Mouse (Mus musculus): Measurements from ENCODE around the gene Tpt1. TPM values are rescaled to one million over a fixed set of nuclear protein-coding genes. Genes with fewer than 3 reads are reported as not detected.
A peak's percentile ranks its signal among the peaks of the same experiment; 100 is the strongest.
"Not testable (repeated sequence)": the region's sequence is repeated elsewhere in the genome, so short reads cannot be mapped to it uniquely, and the experiment has no call there.

Tpt1 gene
- polyA plus RNA-seq, 1 experiment from 2014 or later: 619 TPM

DNA sequence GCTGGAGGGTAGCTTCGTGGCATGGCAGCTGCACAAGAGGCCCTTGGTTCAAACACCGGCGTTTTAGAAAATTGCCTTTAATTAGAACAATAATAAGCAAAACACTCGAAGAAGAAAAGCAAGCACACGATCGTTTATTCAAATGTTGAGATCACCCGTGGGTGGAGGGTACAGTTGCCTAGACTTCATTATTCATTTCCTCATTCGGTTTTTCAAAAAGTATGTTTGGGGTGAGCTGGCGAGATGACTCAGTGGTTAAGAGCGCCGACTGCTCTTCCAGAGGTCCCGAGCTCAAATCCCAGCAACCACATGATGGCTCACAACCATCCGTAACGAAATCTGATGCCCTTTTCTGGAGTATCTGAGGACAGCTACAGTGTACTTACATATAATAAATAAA lies 15.1 kb upstream of the Tpt1 start:
- Histone ChIP-seq H3K27me3 (replicated peaks) (peaks cover 10% of the 10 kb centered on the region; the same call in 1 of the 2 replicates), H3K4me2 (peak overlapping the region; percentile 67; the same call in 1 of the 2 replicates), H3K4me1 (peaks cover 20% of the 10 kb centered on the region)
- not testable (repeated sequence) for H3K4me3 ChIP-seq; H3K36me3 ChIP-seq (replicated peaks); H3K9me3 ChIP-seq; H3K9ac ChIP-seq; ATAC-seq (replicated peaks); H3K27ac ChIP-seq
- 68% methylated on average over 14 of the region's 14 CpGs for whole genome bisulfite sequencing

- no peak overlapping the region for H3K4me3 ChIP-seq
- no peak for ATAC-seq (replicated peaks)
- H3K36me3 ChIP-seq (replicated peaks): no peaks in the 10 kb centered on the region
- H3K27me3 ChIP-seq (replicated peaks): peaks cover 10% of the 10 kb centered on the region; the same call in 1 of the 2 replicates
- no peaks in the 10 kb centered on the region for H3K9me3 ChIP-seq
- no peak overlapping the region for H3K4me2 ChIP-seq
- 95% methylated on average over 2 of the region's 2 CpGs for WGBS
- H3K27ac ChIP-seq: no peak overlapping the region
- H3K9ac ChIP-seq: no peak overlapping the region
- H3K4me1 ChIP-seq: peaks cover 27% of the 10 kb centered on the region
Measured at GRCm38 (mm10) chr14:75832031-75832430, 12.9 kb upstream of the Tpt1 start.

DNA sequence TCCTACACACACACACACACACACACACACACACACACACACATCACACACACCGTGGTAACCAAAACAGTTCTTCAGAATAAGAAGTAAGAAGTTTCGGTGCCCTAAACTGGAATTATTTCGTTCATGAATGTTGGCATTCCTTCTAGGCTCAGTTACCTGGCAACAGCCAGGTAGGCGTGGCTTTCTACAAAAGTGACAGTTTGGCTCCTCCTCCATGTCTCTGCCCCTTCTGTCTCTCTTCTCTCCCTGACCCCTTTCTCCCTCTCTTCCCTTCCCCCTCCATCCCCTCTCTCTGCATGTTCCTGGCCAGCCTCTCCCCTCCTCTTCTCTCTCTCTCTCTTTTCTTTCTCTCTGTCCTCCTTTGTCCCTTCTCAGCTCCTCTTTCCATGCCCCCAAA lies 11.9 kb upstream of the Tpt1 start:
- H3K9ac ChIP-seq: no peak overlapping the region
- no peak overlapping the region for H3K27ac ChIP-seq
- H3K9me3 ChIP-seq: no peaks in the 10 kb centered on the region
- no peaks in the 10 kb centered on the region for H3K36me3 ChIP-seq (replicated peaks)
- peaks cover 6% of the 10 kb centered on the region; the same call in 1 of the 2 replicates for H3K27me3 ChIP-seq (replicated peaks)
- 10% methylated on average over 4 of the region's 4 CpGs for WGBS
- H3K4me2 ChIP-seq: peak overlapping the region; percentile 77
- H3K4me3 ChIP-seq: no peak overlapping the region
- ATAC-seq (replicated peaks): no peak
- peaks cover 27% of the 10 kb centered on the region for H3K4me1 ChIP-seq

DNA sequence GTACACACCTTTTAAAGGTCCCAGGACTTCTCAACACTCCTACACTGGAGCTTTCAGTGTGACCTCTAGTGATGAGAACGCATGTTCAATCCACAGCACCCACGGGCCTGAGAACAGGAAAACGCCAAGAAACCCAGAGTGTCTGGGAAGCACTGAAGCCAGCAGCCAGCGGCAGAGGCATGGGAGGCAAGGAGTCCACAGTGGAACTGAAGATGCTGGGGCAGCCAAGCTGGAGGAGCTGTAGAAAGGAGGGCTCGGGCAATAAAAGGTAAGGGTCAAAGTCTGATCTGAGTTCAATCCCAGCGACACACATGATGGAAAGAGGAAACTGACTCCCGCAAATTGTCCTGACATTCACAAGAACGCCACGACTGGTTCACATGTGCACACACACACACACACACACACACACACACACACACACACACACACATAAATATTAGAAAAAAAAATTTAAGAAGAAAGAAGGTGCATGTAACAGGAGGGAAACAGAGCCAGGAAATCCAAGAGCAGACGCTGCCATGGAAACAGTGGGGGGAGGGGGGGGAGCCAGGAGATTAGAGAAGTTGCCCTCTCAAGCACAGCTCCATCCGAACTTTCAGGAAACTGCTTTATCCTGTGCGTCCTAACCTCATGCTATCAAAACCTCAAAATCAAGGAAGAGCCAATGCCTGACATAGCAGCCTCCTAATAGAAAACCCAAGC lies 11.2 kb upstream of the Tpt1 start:
- ATAC-seq (replicated peaks): peak; percentile 25
- Histone ChIP-seq H3K4me3 (peak overlapping the region; percentile 39), H3K27ac (peak overlapping the region; percentile 79; the same call in 1 of the 2 replicates), H3K9me3 (no peaks in the 10 kb centered on the region), H3K27me3 (replicated peaks) (0 out of 2 replicates have a peak, but pooled peaks cover 2% of the 10 kb centered on the region), H3K4me2 (peak overlapping the region; percentile 77), H3K4me1 (peaks cover 27% of the 10 kb centered on the region), H3K36me3 (replicated peaks) (no peaks in the 10 kb centered on the region), H3K9ac (no peak overlapping the region)
- WGBS: 7% methylated on average over 12 of the region's 12 CpGs

DNA sequence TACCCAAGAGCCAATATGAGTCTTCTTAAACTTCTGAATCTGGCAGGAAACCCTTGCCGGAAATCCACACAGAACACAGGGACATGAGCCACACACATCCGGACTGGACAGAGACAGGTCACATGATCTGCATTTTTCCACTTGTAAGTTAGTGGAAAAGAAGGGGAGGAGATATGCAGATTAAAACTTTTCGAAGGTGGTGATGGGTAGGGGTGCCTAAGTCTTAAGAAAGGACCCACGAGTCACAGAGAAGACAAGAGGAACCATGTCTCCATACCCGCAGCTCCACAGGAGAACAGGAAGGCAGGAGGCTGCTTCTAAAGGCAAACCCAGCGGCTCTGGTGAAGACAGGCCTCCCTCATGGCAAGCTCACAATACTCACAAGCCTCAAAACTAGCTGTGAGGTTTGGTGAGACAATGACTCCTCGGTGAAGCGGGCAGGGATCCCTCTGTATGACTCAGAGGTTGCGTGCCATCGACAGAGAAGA lies 10.6 kb upstream of the Tpt1 start:
- Histone ChIP-seq H3K9ac (peak overlapping the region; percentile 48), H3K9me3 (no peaks in the 10 kb centered on the region), H3K4me1 (peaks cover 23% of the 10 kb centered on the region), H3K4me3 (peak overlapping the region; percentile 39), H3K27me3 (replicated peaks) (0 out of 2 replicates have a peak, but pooled peaks cover 2% of the 10 kb centered on the region), H3K36me3 (replicated peaks) (no peaks in the 10 kb centered on the region), H3K4me2 (peak overlapping the region; percentile 77), H3K27ac (peak overlapping the region; percentile 79)
- peak; percentile 77 for ATAC-seq (replicated peaks)
- under 1% methylated on average over 10 of the region's 10 CpGs for WGBS

DNA sequence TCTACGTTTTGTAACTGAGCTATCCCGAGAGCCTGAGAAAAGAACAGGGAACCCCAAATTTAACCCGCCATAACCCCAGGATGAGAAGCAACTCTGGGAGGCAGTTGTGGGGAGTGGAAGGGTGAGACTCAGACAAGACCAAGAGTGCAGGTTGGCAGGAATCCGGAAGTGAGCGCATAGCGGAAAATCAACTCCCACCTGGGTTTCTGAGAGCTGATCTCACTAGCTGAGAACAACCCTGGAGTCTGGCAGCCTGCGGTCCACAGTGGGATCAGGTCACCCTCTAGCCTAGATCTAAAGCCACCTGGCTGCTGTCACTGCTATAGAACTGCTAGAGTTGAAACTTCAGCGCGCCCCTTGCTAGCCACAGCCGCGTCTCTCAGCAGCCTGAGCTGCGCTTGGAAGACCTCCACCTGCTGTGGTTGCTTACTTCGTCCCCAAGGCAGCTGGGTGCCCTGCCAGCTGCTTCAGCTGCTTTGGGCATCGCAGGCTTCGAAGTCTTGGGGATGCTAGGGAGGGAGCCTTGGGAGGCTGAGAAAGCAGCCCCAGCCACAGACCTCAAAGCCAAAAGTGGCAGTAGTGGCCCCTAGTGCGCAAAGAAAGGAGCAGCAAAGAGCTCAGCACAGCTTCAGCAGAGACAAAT lies 10.0 kb upstream of the Tpt1 start:
- 0 out of 2 replicates have a peak, but pooled peaks cover 2% of the 10 kb centered on the region for H3K27me3 ChIP-seq (replicated peaks)
- H3K36me3 ChIP-seq (replicated peaks): no peaks in the 10 kb centered on the region
- H3K9ac ChIP-seq: peak overlapping the region; percentile 48
- H3K9me3 ChIP-seq: no peaks in the 10 kb centered on the region
- H3K4me1 ChIP-seq: peaks cover 23% of the 10 kb centered on the region
- ATAC-seq (replicated peaks): peak; percentile 32
- under 1% methylated on average over 16 of the region's 16 CpGs for WGBS
- H3K4me3 ChIP-seq: peak overlapping the region; percentile 39
- peak overlapping the region; percentile 77 for H3K4me2 ChIP-seq
- H3K27ac ChIP-seq: peak overlapping the region; percentile 79

- Histone ChIP-seq H3K27ac (no peak overlapping the region), H3K9me3 (no peaks in the 10 kb centered on the region), H3K4me2 (no peak overlapping the region), H3K9ac (no peak overlapping the region), H3K27me3 (replicated peaks) (no peaks in the 10 kb centered on the region), H3K36me3 (replicated peaks) (no peaks in the 10 kb centered on the region), H3K4me1 (peaks cover 23% of the 10 kb centered on the region), H3K4me3 (no peak overlapping the region)
- no peak for ATAC-seq (replicated peaks)
- WGBS: 97% methylated on average over 3 of the region's 3 CpGs
Measured at GRCm38 (mm10) chr14:75836579-75836978, 8.3 kb upstream of the Tpt1 start.

GRCm38 (mm10) chr14:75837048-75837916 lies 7.6 kb upstream of the Tpt1 start:
- H3K4me3 ChIP-seq: no peak overlapping the region
- H3K36me3 ChIP-seq (replicated peaks): no peaks in the 10 kb centered on the region
- WGBS: 82% methylated on average over 10 of the region's 10 CpGs
- no peaks in the 10 kb centered on the region for H3K27me3 ChIP-seq (replicated peaks)
- H3K9ac ChIP-seq: no peak overlapping the region
- no peak for ATAC-seq (replicated peaks)
- H3K4me1 ChIP-seq: peaks cover 23% of the 10 kb centered on the region
- H3K9me3 ChIP-seq: no peaks in the 10 kb centered on the region
- H3K27ac ChIP-seq: no peak overlapping the region
- H3K4me2 ChIP-seq: no peak overlapping the region

DNA sequence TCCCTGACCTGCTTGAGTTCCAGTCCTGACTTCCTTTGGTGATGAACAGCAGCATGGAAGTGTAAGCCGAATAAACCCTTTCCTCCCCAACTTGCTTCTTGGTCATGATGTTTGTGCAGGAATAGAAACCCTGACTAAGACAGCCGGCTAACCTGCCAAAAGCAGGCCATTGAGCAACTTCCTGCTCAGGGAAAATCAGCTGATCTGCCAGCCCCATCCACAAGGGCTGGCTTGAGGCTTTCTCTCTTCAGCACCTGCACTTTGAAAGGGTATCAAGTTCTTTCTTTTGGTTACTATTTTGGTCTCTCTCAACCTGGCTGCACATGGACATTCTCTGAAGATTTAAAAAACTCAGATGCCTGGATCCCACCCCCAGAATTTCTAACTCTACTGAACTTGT lies 3.1 kb upstream of the Tpt1 start:
- H3K9ac ChIP-seq; ATAC-seq (replicated peaks); H3K4me2 ChIP-seq; H3K27me3 ChIP-seq (replicated peaks); H3K27ac ChIP-seq; H3K36me3 ChIP-seq (replicated peaks); H3K9me3 ChIP-seq; H3K4me1 ChIP-seq; H3K4me3 ChIP-seq: not testable (repeated sequence)
- WGBS: 86% methylated on average over 2 of the region's 2 CpGs

GRCm38 (mm10) chr14:75844111-75844695 lies 690 bp upstream of the Tpt1 start:
- Histone ChIP-seq H3K27ac (peak overlapping the region; percentile 98), H3K4me2 (peak overlapping the region; percentile 66), H3K9ac (peak overlapping the region; percentile 96), H3K4me1 (peaks cover 25% of the 10 kb centered on the region), H3K27me3 (replicated peaks) (no peaks in the 10 kb centered on the region), H3K4me3 (peak overlapping the region; percentile 84), H3K9me3 (no peaks in the 10 kb centered on the region), H3K36me3 (replicated peaks) (peaks cover 19% of the 10 kb centered on the region)
- ATAC-seq (replicated peaks): no peak
- WGBS: 10% methylated on average over 14 of the region's 14 CpGs

GRCm38 (mm10) chr14:75845698-75846115 lies 814 bp downstream of the Tpt1 start:
- H3K4me2 ChIP-seq: peak overlapping the region; percentile 48
- H3K4me3 ChIP-seq: peak overlapping the region; percentile 84
- no peaks in the 10 kb centered on the region for H3K9me3 ChIP-seq
- H3K27me3 ChIP-seq (replicated peaks): no peaks in the 10 kb centered on the region
- WGBS: under 1% methylated on average over 40 of the region's 40 CpGs
- peak overlapping the region; percentile 98 for H3K27ac ChIP-seq
- peaks cover 32% of the 10 kb centered on the region for H3K4me1 ChIP-seq
- ATAC-seq (replicated peaks): peak; percentile 76
- H3K9ac ChIP-seq: peak overlapping the region; percentile 96
- peaks cover 30% of the 10 kb centered on the region for H3K36me3 ChIP-seq (replicated peaks)
